9 mouse cellular contexts compared by ENCODE assay signal in genomic region chr3:121306641-121307040, GRCm38 (mm10). TPM values are rescaled to one million over a fixed set of nuclear protein-coding genes. Genes with fewer than 3 reads are reported as not detected.
DNase-seq lines count a peak whose midpoint lies in the region; ATAC-seq and TF ChIP-seq lines count a peak whose summit lies in the region.
"Had no signal": no experiment of that assay in that cellular context is flagged by ENCODE, and none has a peak within 500 bp of the region (broad histone marks: within the 10 kb centered on the region; RNA-seq: fewer than 3 reads in every experiment).

No protein-coding gene starts in this region.

- H3K36me3 ChIP-seq in midbrain, embryonic 12.5 days: 0 out of 2 replicates have a peak, but pooled peaks cover 3% of the 10 kb centered on the region
- no peaks in the 10 kb centered on the region for H3K36me3 ChIP-seq in midbrain, embryonic 13.5 days
- H3K36me3 ChIP-seq: lung, embryonic 15.5 days had no signal

- no peak overlapping the region for H3K9ac ChIP-seq in midbrain, embryonic 12.5 days (replicated peaks)
- H3K9ac ChIP-seq in midbrain, embryonic 13.5 days (replicated peaks): no peak overlapping the region
- H3K9ac ChIP-seq: lung, embryonic 15.5 days had no signal

- no peak overlapping the region for H3K4me2 ChIP-seq in midbrain, embryonic 12.5 days (replicated peaks)
- H3K4me2 ChIP-seq in midbrain, embryonic 13.5 days (replicated peaks): no peak overlapping the region
- H3K4me2 ChIP-seq: lung, embryonic 15.5 days had no signal

- no peak for DNase-seq in gastrocnemius, adult 2 months
- DNase-seq in gastrocnemius, postnatal 36 days: no peak
- peak; percentile 16 for DNase-seq in mesoderm, embryonic 11.5 days (ENCODE audit: low read depth, low spot score)
- no peak for DNase-seq in adipocyte (ENCODE audit: low spot score)
- no peak for DNase-seq in gastrocnemius, adult 18-20 months (ENCODE audit: low spot score)

- H3K27me3 ChIP-seq in midbrain, embryonic 12.5 days: no peaks in the 10 kb centered on the region
- no peaks in the 10 kb centered on the region for H3K27me3 ChIP-seq in midbrain, embryonic 13.5 days
- H3K27me3 ChIP-seq: lung, embryonic 15.5 days had no signal

- intact Hi-C loops in gastrocnemius, adult 2 months (cut with DNase I): loop anchor here (1.0 to 5.0 kb wide), 4 partner anchors 121 to 431 kb away; partner anchors contain the start of genes Cnn3 and Rwdd3
- intact Hi-C loops in gastrocnemius, postnatal 36 days (cut with DNase I): loop anchor here (1.0 to 10.0 kb wide), 4 partner anchors 121 to 428 kb away; partner anchors contain the start of gene Cnn3

- TF ChIP-seq CTCF in gastrocnemius, adult 2 months (IDR thresholded peaks at IDR 0.05): peak; percentile 41

- no peak overlapping the region for H3K4me3 ChIP-seq in gastrocnemius, adult 2 months
- no peak overlapping the region for H3K4me3 ChIP-seq in midbrain, embryonic 12.5 days
- H3K4me3 ChIP-seq in midbrain, embryonic 13.5 days (replicated peaks): no peak overlapping the region
- H3K4me3 ChIP-seq: lung, embryonic 15.5 days had no signal

- 0 out of 2 replicates have a peak, but pooled peaks have one; percentile 38 for ATAC-seq in midbrain, embryonic 12.5 days (ENCODE audit: low FRiP score, low read depth)
- ATAC-seq in midbrain, embryonic 13.5 days: no peak
- 0 out of 2 replicates have a peak, but pooled peaks have one; percentile 49 for ATAC-seq in common myeloid progenitor, adult 5-6 weeks (replicated peaks; ENCODE audit: low read depth, poor library complexity, severe bottlenecking)

- 93% methylated on average over 7 of the region's 7 CpGs for WGBS in midbrain, embryonic 12.5 days
- 92% methylated on average over 7 of the region's 7 CpGs for WGBS in midbrain, embryonic 13.5 days

- H3K27ac ChIP-seq in gastrocnemius, adult 2 months: no peak overlapping the region
- H3K27ac ChIP-seq in midbrain, embryonic 12.5 days (replicated peaks): no peak overlapping the region
- H3K27ac ChIP-seq in midbrain, embryonic 13.5 days: no peak overlapping the region
- H3K27ac ChIP-seq: lung, embryonic 15.5 days had no signal

- no peaks in the 10 kb centered on the region for H3K4me1 ChIP-seq in midbrain, embryonic 12.5 days
- no peaks in the 10 kb centered on the region for H3K4me1 ChIP-seq in midbrain, embryonic 13.5 days (replicated peaks)
- H3K4me1 ChIP-seq: lung, embryonic 15.5 days had no signal

- no peaks in the 10 kb centered on the region for H3K9me3 ChIP-seq in midbrain, embryonic 12.5 days
- no peaks in the 10 kb centered on the region for H3K9me3 ChIP-seq in midbrain, embryonic 13.5 days
- H3K9me3 ChIP-seq: lung, embryonic 15.5 days had no signal

RNA-seq across cellular contexts. Expression of gene Alg14, which starts 15.1 kb away (rescaled TPM):
- total RNA-seq in gastrocnemius, adult 2 months (2021): 1 to 10 TPM; 7.5 to 7.7 TPM
- 1 to 10 TPM; 7.0 to 8.7 TPM for total RNA-seq in gastrocnemius, postnatal 36 days (2021)
- polyA plus RNA-seq in midbrain, embryonic 12.5 days (2016; fragmentation: Nextera tagmentation; extraction: Ambion mirVana): 31.0 and 33.8 TPM in 2 replicates
- 31.7 and 34.0 TPM in 2 replicates for polyA plus RNA-seq in midbrain, embryonic 13.5 days (2015; fragmentation: Nextera tagmentation; extraction: Ambion mirVana)
- total RNA-seq in common myeloid progenitor, adult 5-6 weeks (2017): 12.1 TPM in 2 replicates
- total RNA-seq in gastrocnemius, adult 18-20 months (2021): 1 to 10 TPM; 6.7 to 6.9 TPM

RNA-seq across cellular contexts. Expression of gene Tmem56, which starts 23.7 kb away (rescaled TPM):
- 10 to 100 TPM; 44.5 to 47.4 TPM for total RNA-seq in gastrocnemius, adult 2 months (2021)
- total RNA-seq in gastrocnemius, postnatal 36 days (2021): 10 to 100 TPM; 33.7 to 37.2 TPM
- 0.69 and 1.0 TPM in 2 replicates for polyA plus RNA-seq in midbrain, embryonic 12.5 days (2016; fragmentation: Nextera tagmentation; extraction: Ambion mirVana)
- 1.1 and 1.2 TPM in 2 replicates for polyA plus RNA-seq in midbrain, embryonic 13.5 days (2015; fragmentation: Nextera tagmentation; extraction: Ambion mirVana)
- total RNA-seq in common myeloid progenitor, adult 5-6 weeks (2017): 14.7 and 15.3 TPM in 2 replicates
- total RNA-seq in gastrocnemius, adult 18-20 months (2021): 10 to 100 TPM; 44.0 to 52.1 TPM
